Mouse (Mus musculus): ENCODE data around the gene Ankrd45.
"Not testable (repeated sequence)": the region's sequence is repeated elsewhere in the genome, so short reads cannot be mapped to it uniquely, and the experiment has no call there.

Gene Ankrd45

GRCm38 (mm10) chr1:161185431-161185830 is 42.9 kb downstream of the Ankrd45 start:
- DNase-seq (ENCODE audit: low read depth) = no peak

GRCm38 (mm10) chr1:161190253-161190910 is 47.9 kb downstream of the Ankrd45 start:
- no peak for DNase-seq (ENCODE audit: low read depth)

- peak; percentile 65 for DNase-seq (ENCODE audit: low read depth)
These were observed 53.3 kb downstream of the Ankrd45 start for GRCm38 (mm10) chr1:161195541-161196351.

- DNase-seq (ENCODE audit: low read depth) = not testable (repeated sequence)
These were observed 53.9 kb downstream of the Ankrd45 start for GRCm38 (mm10) chr1:161196364-161196763.

GRCm38 (mm10) chr1:161199856-161200255 is 57.4 kb downstream of the Ankrd45 start:
- DNase-seq (ENCODE audit: low read depth) = no peak

- peak; percentile 42 for DNase-seq (ENCODE audit: low read depth)
These were observed 72.0 kb downstream of the Ankrd45 start for GRCm38 (mm10) chr1:161214465-161214864.

- no peak for DNase-seq (ENCODE audit: low read depth)
These were observed 77.3 kb downstream of the Ankrd45 start for GRCm38 (mm10) chr1:161219816-161220215.
